Mouse (Mus musculus): ENCODE measurements around the gene Dbi.

GRCm38 (mm10) chr1:120099483-120099882, 21.4 kb downstream of the Dbi start:
- no peak for TF ChIP-seq HCFC1 (IDR thresholded peaks at IDR 0.05; ENCODE audit: borderline replicate concordance, insufficient read depth, low read length)
- no peak for TF ChIP-seq ZC3H11A (IDR thresholded peaks at IDR 0.05; ENCODE audit: borderline replicate concordance, low read depth, low read length)
- TF ChIP-seq MAFK (IDR thresholded peaks at IDR 0.05; ENCODE audit: insufficient read depth, low read depth, low read length), result no peak
- no peak for TF ChIP-seq CHD2 (IDR thresholded peaks at IDR 0.05; ENCODE audit: low read depth, low read length)
